Mouse (Mus musculus) urinary bladder, adult 18-20 months (tissue): ENCODE measurements around the gene St6gal1.
A peak's percentile ranks its signal among the peaks of the same experiment; 100 is the strongest.

Source experiments
- DNase-seq, 2 experiments: peaks; one replicate each; pipeline ENCODE4 v3.0.0; 2022; ENCODE audit warnings: low spot score in 2 of 2, mixed read lengths in 2 of 2

Gene St6gal1

GRCm38 (mm10) chr16:23250556-23251444 is 26.3 kb downstream of the St6gal1 start:
- DNase-seq = no peak

- DNase-seq = no peak
These were observed 26.9 kb downstream of the St6gal1 start for GRCm38 (mm10) chr16:23251445-23251773.

DNA sequence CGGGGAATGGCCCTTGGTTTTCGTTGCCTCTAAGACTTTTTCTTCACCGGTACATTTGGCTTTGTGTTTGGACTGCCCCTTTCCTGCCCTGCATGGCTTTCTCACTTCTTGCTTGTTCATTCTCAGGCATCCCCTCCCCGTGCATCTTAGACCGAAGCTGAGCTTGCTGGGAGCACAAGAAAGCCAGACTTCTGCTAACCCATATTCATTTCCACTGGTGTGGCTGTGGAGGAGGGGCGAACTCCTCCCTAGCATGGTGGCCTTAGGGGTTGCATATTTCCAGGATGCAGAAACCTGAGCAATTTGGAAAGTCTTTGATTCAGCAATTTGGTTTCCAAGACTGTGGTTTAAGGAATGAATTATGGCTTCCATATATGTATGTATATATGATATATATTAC is 29.1 kb downstream of the St6gal1 start:
- DNase-seq = no peak

- DNase-seq = no peak
These were observed 29.5 kb downstream of the St6gal1 start for GRCm38 (mm10) chr16:23254062-23254461.

- no peak for DNase-seq
These were observed 32.1 kb downstream of the St6gal1 start for GRCm38 (mm10) chr16:23256638-23257037.

DNA sequence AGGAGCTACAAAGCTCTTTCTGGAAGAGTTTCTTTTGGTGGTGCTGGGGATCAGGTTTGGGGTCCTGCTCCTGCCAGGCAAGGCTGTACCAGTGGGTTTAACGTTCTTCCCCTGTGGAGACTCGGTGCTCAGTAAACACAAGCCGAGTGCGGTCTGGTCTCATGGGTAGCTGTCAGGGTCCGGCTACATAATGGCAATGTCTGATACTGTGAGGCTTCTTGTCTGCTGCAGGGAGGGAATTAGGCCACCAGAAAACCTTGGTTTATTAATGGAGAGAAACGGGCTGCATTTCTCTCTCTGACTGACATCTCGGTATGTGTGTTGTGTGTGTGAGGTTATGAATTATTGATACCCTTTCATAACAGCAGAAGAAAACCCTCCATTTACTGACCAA is 33.9 kb downstream of the St6gal1 start:
- DNase-seq = no peak

GRCm38 (mm10) chr16:23258823-23259457 is 34.4 kb downstream of the St6gal1 start:
- DNase-seq = no peak

GRCm38 (mm10) chr16:23259580-23259979 is 35.0 kb downstream of the St6gal1 start:
- no peak for DNase-seq

- DNase-seq = no peak
These were observed 37.7 kb downstream of the St6gal1 start for GRCm38 (mm10) chr16:23262131-23262768.

DNA sequence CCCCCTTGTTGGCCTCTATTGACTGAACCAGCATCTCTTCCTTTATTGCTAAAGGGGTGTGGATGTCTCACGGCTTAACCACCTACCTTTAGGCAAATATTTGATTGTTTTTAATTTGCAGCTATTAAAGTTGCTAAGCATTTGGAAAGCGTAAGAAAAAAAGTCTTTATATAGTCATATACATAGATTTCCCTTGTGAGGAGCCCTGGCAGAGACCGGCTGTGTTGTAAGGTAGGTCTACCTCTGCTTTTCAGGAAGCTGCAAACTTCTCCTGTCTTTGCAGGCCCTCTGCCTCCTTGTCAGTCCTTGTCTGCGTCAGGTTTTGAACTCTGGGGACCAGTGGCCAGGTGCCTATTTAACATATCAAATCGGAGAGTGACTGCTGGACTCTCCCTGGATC is 38.3 kb downstream of the St6gal1 start:
- DNase-seq = no peak

DNA sequence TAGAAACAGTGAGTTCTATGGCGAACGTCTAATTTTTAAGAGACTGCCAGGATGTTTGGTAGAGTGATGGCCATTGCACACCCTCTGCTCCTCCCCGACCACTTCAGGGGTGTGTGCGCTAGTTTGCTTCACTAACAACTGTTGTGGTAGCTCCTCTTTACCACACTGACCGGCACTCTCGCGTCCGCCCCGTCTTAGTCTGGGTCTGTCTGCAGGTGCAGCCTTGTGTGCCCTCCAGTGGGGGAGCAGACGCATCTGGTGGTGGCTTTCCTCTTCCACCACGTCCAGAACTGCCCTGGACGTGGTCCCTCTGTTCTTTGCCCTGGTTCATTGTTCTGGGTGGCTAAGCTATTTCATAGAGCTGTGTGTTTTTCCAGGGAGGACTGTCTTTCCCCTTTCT is 40.5 kb downstream of the St6gal1 start:
- DNase-seq = no peak

DNA sequence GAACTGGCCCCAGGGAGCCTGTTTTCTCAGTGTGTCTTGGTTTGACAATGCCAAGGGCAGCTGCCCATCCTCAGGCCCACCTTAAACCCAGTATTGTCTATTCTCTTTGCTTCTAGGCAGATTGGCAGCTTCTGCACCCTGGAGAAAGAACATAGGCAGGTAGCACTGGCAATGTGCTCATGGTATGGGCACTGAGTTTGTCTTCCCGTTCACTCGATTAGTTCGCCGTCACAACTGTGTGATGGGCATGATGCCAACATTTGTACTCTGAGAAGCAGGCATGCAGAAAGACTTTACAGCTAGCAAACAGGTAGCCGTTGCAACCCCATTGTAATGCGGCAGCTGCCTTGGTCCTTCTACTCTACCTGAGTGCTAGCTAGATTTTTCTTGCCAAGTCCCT is 40.9 kb downstream of the St6gal1 start:
- no peak for DNase-seq

GRCm38 (mm10) chr16:23266293-23266692 is 41.8 kb downstream of the St6gal1 start:
- no peak for DNase-seq

- DNase-seq = no peak
These were observed 42.4 kb downstream of the St6gal1 start for GRCm38 (mm10) chr16:23266896-23267295.

GRCm38 (mm10) chr16:23268231-23268630 is 43.7 kb downstream of the St6gal1 start:
- DNase-seq = no peak

- DNase-seq = no peak
These were observed 44.8 kb downstream of the St6gal1 start for GRCm38 (mm10) chr16:23269056-23269983.

GRCm38 (mm10) chr16:23269984-23270912 is 45.7 kb downstream of the St6gal1 start:
- DNase-seq = no peak

DNA sequence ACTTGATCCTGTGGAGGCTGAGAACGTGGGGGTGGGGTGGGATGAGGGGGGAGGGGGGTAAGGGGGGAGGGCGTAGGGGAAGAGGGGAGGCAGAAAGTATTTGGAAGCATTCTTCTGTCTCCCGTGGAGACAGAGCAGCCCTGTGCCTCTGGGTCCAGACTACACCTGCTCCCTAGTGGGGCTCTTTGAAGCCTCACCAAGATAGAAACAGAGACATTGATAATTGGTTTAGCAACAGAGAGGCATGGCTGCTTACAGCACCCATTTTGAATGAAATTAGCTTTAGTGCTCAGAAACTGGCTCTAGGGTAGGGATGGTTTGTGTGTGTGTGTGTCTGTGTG is 46.3 kb downstream of the St6gal1 start:
- DNase-seq = no peak

DNA sequence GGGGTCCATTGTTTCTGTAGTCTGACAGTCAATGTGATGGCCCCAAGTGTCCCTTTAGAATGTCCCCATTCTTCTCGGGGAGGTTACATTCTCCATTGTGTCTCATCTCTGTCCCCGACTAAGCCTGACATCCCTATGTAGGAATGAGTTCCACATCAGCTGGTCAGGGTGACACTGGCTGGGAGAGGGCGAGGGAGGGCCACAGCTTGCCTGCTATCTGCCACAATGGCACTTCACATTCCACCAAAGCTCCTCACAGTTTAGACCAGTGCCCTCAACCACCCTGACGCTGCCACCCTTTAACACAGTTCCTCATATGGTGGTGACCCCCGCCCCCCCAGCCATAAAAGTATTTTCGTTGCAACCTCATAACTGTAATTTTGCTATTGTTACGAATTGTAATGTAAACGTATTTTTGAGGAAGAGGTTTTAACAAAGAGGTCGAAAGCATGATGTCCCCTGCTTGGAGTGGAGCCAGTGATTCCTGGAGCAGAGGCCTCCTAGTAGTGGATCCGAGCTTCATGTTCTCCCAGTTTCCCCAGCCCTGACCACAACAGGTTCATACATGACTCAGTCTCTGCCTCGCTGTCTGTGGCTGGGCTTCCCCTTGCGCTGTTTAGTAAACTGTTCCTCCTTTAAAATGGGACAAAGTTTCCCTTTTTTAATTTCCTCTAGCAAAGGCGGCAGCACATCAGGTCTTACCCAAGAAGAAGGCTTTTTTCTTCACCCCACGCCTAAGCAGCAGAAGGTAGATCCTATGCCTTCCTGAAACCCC is 47.4 kb downstream of the St6gal1 start:
- peak in 1 of 2 experiments; percentile 51 for DNase-seq
